Mouse (Mus musculus) layer of hippocampus, adult 2 months (tissue): Measurements from ENCODE around the gene Lbhd2. TPM values are rescaled to one million over a fixed set of nuclear protein-coding genes. Genes with fewer than 3 reads are reported as not detected.
A peak's percentile ranks its signal among the peaks of the same experiment; 100 is the strongest.

Source experiments
- DNase-seq, 2 experiments: peaks; one replicate each; pipeline ENCODE4 v3.0.0; 2022; ENCODE audit warnings: low spot score in 2 of 2
- H3K27ac ChIP-seq: fragments of 200-600 bp; 2 replicates; pipeline ENCODE4 v1.8.1; 2022
- H3K4me3 ChIP-seq: fragments of 200-600 bp; 2 replicates; pipeline ENCODE4 v1.8.1; 2022; ENCODE audit warnings: mild to moderate bottlenecking
- CTCF ChIP-seq: fragments of 200-600 bp; conservative IDR thresholded peaks from 2 replicates; pipeline ENCODE4 v1.8.1; 2022; ENCODE audit warnings: antibody characterized with exemption, mild to moderate bottlenecking, moderate library complexity
- long read RNA-seq, 2 experiments: library from polyadenylated mRNA; stranded (forward); transcript quantifications; one replicate each; pipeline ENCODE4 v2.0.0; 2021; ENCODE audit warnings: borderline mapping rate in 2 of 2
- total RNA-seq, 2 experiments: library from RNA; stranded (reverse); gene quantifications; 2 replicates each; pipeline ENCODE4 v1.2.3; 2021

The Lbhd2 gene
- total RNA-seq, result 1 to 10 TPM; 1.2 to 1.4 TPM
- long read RNA-seq, experiment 1, result 0 reads
- long read RNA-seq, experiment 2, result 0 reads

- TF ChIP-seq CTCF, result no peak
- 0 out of 2 replicates have a peak within 1 kb of the TSS, but pooled peaks have one; percentile 23 for H3K4me3 ChIP-seq
- DNase-seq, result no peak
- no peak within 1 kb of the TSS for H3K27ac ChIP-seq
Measured at GRCm38 (mm10) chr12:111406622-111407021, at the start of gene Lbhd2. Gene Lbhd2, plus strand, starts transcription at chr12:111406809.

GRCm38 (mm10) chr12:111360671-111361070, 45.9 kb upstream of the Lbhd2 start:
- no peak for DNase-seq
- Histone ChIP-seq H3K27ac (no peak overlapping the region), H3K4me3 (no peak overlapping the region)
- no peak for TF ChIP-seq CTCF

- DNase-seq, result no peak
- Histone ChIP-seq H3K27ac (no peak overlapping the region; the same call in 1 of the 2 replicates), H3K4me3 (no peak overlapping the region)
- peak; percentile 31 for TF ChIP-seq CTCF
Measured at GRCm38 (mm10) chr12:111361319-111362098, 45.1 kb upstream of the Lbhd2 start.

GRCm38 (mm10) chr12:111364234-111364633, 42.4 kb upstream of the Lbhd2 start:
- Histone ChIP-seq H3K4me3 (no peak overlapping the region), H3K27ac (peak overlapping the region; percentile 36; the same call in 1 of the 2 replicates)
- DNase-seq, result no peak
- peak; percentile 56 for TF ChIP-seq CTCF

- Histone ChIP-seq H3K27ac (no peak overlapping the region), H3K4me3 (no peak overlapping the region)
- DNase-seq, result no peak
- no peak for TF ChIP-seq CTCF
Measured at GRCm38 (mm10) chr12:111367065-111367464, 39.5 kb upstream of the Lbhd2 start.

- H3K4me3 ChIP-seq, result no peak overlapping the region
- peak; percentile 51 for TF ChIP-seq CTCF
Measured at GRCm38 (mm10) chr12:111370249-111370648, 36.4 kb upstream of the Lbhd2 start.

GRCm38 (mm10) chr12:111371905-111372304, 34.7 kb upstream of the Lbhd2 start:
- no peak overlapping the region for H3K27ac ChIP-seq
- no peak overlapping the region for H3K4me3 ChIP-seq
- no peak for TF ChIP-seq CTCF
- no peak for DNase-seq

More at GRCm38 (mm10) chr12:111370249-111370648, 36.4 kb upstream of the Lbhd2 start:
- DNase-seq, result no peak
- no peak overlapping the region for H3K27ac ChIP-seq

GRCm38 (mm10) chr12:111373411-111373810, 33.2 kb upstream of the Lbhd2 start:
- Histone ChIP-seq H3K27ac (no peak overlapping the region), H3K4me3 (no peak overlapping the region)
- no peak for DNase-seq
- TF ChIP-seq CTCF, result no peak

GRCm38 (mm10) chr12:111374727-111375126, 31.9 kb upstream of the Lbhd2 start:
- no peak for DNase-seq
- Histone ChIP-seq H3K4me3 (peak overlapping the region; percentile 92), H3K27ac (peak overlapping the region; percentile 60; the same call in 1 of the 2 replicates)
- TF ChIP-seq CTCF, result no peak

GRCm38 (mm10) chr12:111375559-111375958, 31.1 kb upstream of the Lbhd2 start:
- H3K27ac ChIP-seq, result peak overlapping the region; percentile 99
- H3K4me3 ChIP-seq, result peak overlapping the region; percentile 92
- no peak for TF ChIP-seq CTCF
- no peak for DNase-seq

- DNase-seq, result no peak
- peak overlapping the region; percentile 92 for H3K4me3 ChIP-seq
- TF ChIP-seq CTCF, result no peak
- H3K27ac ChIP-seq, result peak overlapping the region; percentile 99
Measured at GRCm38 (mm10) chr12:111376053-111376452, 30.6 kb upstream of the Lbhd2 start.

GRCm38 (mm10) chr12:111376826-111377331, 29.7 kb upstream of the Lbhd2 start:
- TF ChIP-seq CTCF, result no peak
- peak in 1 of 2 experiments; percentile 24 for DNase-seq
- peak overlapping the region; percentile 92 for H3K4me3 ChIP-seq
- peak overlapping the region; percentile 99 for H3K27ac ChIP-seq

GRCm38 (mm10) chr12:111377376-111377973, 29.1 kb upstream of the Lbhd2 start, which contains the start of gene Cdc42bpb:
Gene Cdc42bpb, minus strand, starts transcription at chr12:111377718.
- DNase-seq, result peak; percentile 93 to 96

More at GRCm38 (mm10) chr12:111377376-111377973, 29.1 kb upstream of the Lbhd2 start, which contains the start of gene Cdc42bpb:
- H3K4me3 ChIP-seq, result peak within 1 kb of the TSS; percentile 92
- no peak for TF ChIP-seq CTCF
- peak within 1 kb of the TSS; percentile 99 for H3K27ac ChIP-seq
